Mouse (Mus musculus) midbrain, embryonic 12.5 days (tissue): ENCODE measurements around the gene Tbc1d17. TPM values are rescaled to one million over a fixed set of nuclear protein-coding genes. Genes with fewer than 3 reads are reported as not detected.

ENCODE experiments used
- ATAC-seq: fragments of 200-750 bp; cut with Nextera tagmentation; 2 replicates; pipeline ENCODE4 v1.8.0; 2017; ENCODE audit warnings: low read depth, moderate TSS enrichment, moderate library complexity; ENCODE audit not compliant: low FRiP score
- H3K27ac ChIP-seq: fragments of 300-500 bp; sonication (generic); replicated peaks from 2 replicates; pipeline ENCODE4 v1.5.1; 2016; ENCODE audit warnings: mild to moderate bottlenecking
- H3K27me3 ChIP-seq: fragments of 300-500 bp; sonication (generic); 2 replicates; pipeline ENCODE4 v1.6.1; 2016; ENCODE audit warnings: mild to moderate bottlenecking
- H3K36me3 ChIP-seq: fragments of 300-500 bp; sonication (generic); 2 replicates; pipeline ENCODE4 v1.6.1; 2016
- H3K4me1 ChIP-seq: fragments of 300-500 bp; sonication (generic); 2 replicates; pipeline ENCODE4 v1.6.1; 2016
- H3K4me2 ChIP-seq: fragments of 300-500 bp; sonication (generic); replicated peaks from 2 replicates; pipeline ENCODE4 v1.6.1; 2016; ENCODE audit warnings: mild to moderate bottlenecking, moderate library complexity
- H3K4me3 ChIP-seq: fragments of 300-500 bp; sonication (generic); 2 replicates; pipeline ENCODE4 v1.5.1; 2016; ENCODE audit warnings: mild to moderate bottlenecking
- H3K9ac ChIP-seq: fragments of 300-500 bp; sonication (generic); replicated peaks from 2 replicates; pipeline ENCODE4 v1.6.1; 2016; ENCODE audit warnings: mild to moderate bottlenecking, moderate library complexity
- H3K9me3 ChIP-seq: fragments of 300-500 bp; sonication (generic); 2 replicates; pipeline ENCODE4 v1.6.1; 2016; ENCODE audit warnings: mild to moderate bottlenecking
- WGBS: fragments of 180-500 bp; shearing (Covaris S2); methylation state at CpG from one replicate; pipeline ENCODE4 v1.1.7; 2016; 5-methylcytosine and 5-hydroxymethylcytosine counted together
- polyA plus RNA-seq: library from polyadenylated mRNA; unstranded; fragments of >200 nt; fragmentation: Nextera tagmentation; extraction: Ambion mirVana; gene quantifications from 2 replicates; pipeline ENCODE4 v1.2.1, GENCODE M21; 2016

The Tbc1d17 gene
- polyA plus RNA-seq, 1 experiment from 2014 or later: 101 TPM

- peaks cover 46% of the 10 kb centered on the region for H3K4me1 ChIP-seq
These were observed 685 bp upstream of the Tbc1d17 start for GRCm38 (mm10) chr7:44849416-44850111.

DNA sequence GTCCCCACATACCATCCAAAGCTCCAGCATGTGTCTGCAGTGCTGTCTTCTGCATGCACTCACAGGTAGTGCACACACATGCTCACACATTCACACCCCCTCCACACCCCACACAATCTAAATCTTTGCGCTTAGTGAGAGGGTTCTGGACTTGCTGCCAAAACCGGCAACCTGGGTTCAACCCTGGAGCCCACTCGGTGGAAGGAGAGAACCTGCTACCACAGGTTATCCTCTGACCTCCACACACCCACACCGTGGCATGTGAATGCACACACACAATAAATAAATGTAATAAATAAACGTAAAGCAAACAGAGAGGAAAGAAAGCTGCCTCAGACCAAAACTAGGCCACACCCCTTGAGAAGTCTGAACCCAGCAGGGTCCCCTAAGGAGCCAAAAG, 1.1 kb downstream of the Tbc1d17 start:
- H3K36me3 ChIP-seq: peaks cover 46% of the 10 kb centered on the region
- H3K27me3 ChIP-seq: no peaks in the 10 kb centered on the region
- ATAC-seq: no peak
- H3K4me2 ChIP-seq: peak overlapping the region; percentile 89
- 90% methylated on average over 5 of the region's 5 CpGs for WGBS
- peak overlapping the region; percentile 93; the same call in 1 of the 2 replicates for H3K27ac ChIP-seq
- H3K9ac ChIP-seq: peak overlapping the region; percentile 51
- H3K9me3 ChIP-seq: no peaks in the 10 kb centered on the region
- peaks cover 29% of the 10 kb centered on the region for H3K4me1 ChIP-seq
- peak overlapping the region; percentile 78 for H3K4me3 ChIP-seq

More at GRCm38 (mm10) chr7:44849416-44850111, 685 bp upstream of the Tbc1d17 start:
- peak overlapping the region; percentile 89 for H3K4me2 ChIP-seq
- H3K9ac ChIP-seq: peak overlapping the region; percentile 67
- peak; percentile 74 for ATAC-seq
- H3K4me3 ChIP-seq: peak overlapping the region; percentile 78
- H3K9me3 ChIP-seq: no peaks in the 10 kb centered on the region
- no peaks in the 10 kb centered on the region for H3K27me3 ChIP-seq
- peak overlapping the region; percentile 93 for H3K27ac ChIP-seq
- WGBS: under 1% methylated on average over 39 of the region's 41 CpGs
- peaks cover 36% of the 10 kb centered on the region for H3K36me3 ChIP-seq

DNA sequence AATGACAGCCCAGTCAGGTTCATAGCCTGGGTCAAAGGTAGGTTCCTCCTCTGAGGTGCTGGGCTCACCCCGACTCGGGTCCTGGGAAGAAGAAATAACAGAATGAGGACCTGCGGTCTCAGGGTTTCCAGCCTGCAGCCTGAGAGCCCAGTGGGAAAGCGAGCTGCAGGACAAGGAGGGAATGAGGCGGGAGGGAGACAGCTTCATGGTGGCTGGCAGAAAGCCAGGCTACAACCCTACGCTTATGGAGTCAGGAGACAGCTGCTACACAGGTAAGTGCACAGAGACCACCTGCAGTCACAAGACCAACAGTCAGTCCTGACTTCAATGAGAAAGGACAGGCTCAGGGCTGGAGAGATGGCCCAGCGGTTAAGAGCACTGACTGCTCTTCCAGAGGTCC, 2.1 kb downstream of the Tbc1d17 start:
- 93% methylated on average over 7 of the region's 7 CpGs for WGBS
- no peak overlapping the region for H3K4me3 ChIP-seq

GRCm38 (mm10) chr7:44845006-44845405, 3.9 kb downstream of the Tbc1d17 start:
- H3K4me2 ChIP-seq: no peak overlapping the region
- 95% methylated on average over 10 of the region's 10 CpGs for WGBS
- H3K36me3 ChIP-seq: peaks cover 64% of the 10 kb centered on the region

More for the DNA sequence above, 2.1 kb downstream of the Tbc1d17 start:
- H3K9ac ChIP-seq: no peak overlapping the region
- ATAC-seq: no peak
- H3K4me1 ChIP-seq: peaks cover 27% of the 10 kb centered on the region
- no peaks in the 10 kb centered on the region for H3K9me3 ChIP-seq
- no peak overlapping the region for H3K4me2 ChIP-seq
- H3K36me3 ChIP-seq: peaks cover 50% of the 10 kb centered on the region
- peaks cover 1% of the 10 kb centered on the region; the same call in 1 of the 2 replicates for H3K27me3 ChIP-seq
- H3K27ac ChIP-seq: no peak overlapping the region

DNA sequence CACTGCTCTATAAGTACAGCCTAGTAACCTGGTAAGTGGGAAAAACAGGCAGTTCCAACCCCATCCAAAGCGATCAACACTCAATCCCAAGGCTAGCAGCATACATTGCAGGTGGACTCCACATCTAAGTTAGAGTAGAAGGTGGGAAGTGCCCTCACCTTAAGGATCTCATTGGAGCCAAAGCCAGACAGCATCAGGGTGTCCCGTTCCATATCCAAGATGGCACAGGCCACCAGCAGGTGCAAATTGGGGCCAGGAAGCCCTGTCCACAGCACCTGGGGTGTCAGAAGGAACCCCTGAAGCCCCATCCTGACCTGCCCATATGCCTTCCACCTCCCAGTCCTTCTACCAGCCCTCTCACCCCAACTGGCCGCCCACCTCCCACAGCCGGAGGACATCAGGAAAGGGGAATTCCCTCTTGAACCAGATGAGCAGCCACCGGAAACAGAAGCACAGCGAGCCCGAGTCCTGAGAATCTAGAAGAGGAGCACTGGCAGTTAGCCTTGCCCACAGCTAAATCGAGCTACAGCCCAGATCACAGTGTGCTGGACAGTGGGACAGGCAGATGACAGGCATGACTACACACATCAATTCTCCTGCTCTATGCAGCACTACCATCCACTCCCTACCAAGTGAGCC, 6.9 kb downstream of the Tbc1d17 start:
- Histone ChIP-seq H3K4me2 (no peak overlapping the region), H3K36me3 (peaks cover 64% of the 10 kb centered on the region), H3K4me1 (peaks cover 12% of the 10 kb centered on the region), H3K27ac (no peak overlapping the region), H3K9ac (no peak overlapping the region), H3K4me3 (no peak overlapping the region), H3K9me3 (no peaks in the 10 kb centered on the region), H3K27me3 (peaks cover 43% of the 10 kb centered on the region)
- no peak for ATAC-seq
- 98% methylated on average over 8 of the region's 8 CpGs for WGBS

More at GRCm38 (mm10) chr7:44845006-44845405, 3.9 kb downstream of the Tbc1d17 start:
- peaks cover 19% of the 10 kb centered on the region for H3K27me3 ChIP-seq
- no peaks in the 10 kb centered on the region for H3K9me3 ChIP-seq
- H3K4me1 ChIP-seq: peaks cover 13% of the 10 kb centered on the region
- ATAC-seq: no peak
- no peak overlapping the region for H3K27ac ChIP-seq
- no peak overlapping the region for H3K9ac ChIP-seq
- H3K4me3 ChIP-seq: no peak overlapping the region

- Histone ChIP-seq H3K36me3 (peaks cover 50% of the 10 kb centered on the region), H3K27ac (no peak overlapping the region), H3K4me3 (no peak overlapping the region), H3K9me3 (no peaks in the 10 kb centered on the region), H3K27me3 (peaks cover 43% of the 10 kb centered on the region), H3K4me2 (no peak overlapping the region; the same call in 1 of the 2 replicates), H3K4me1 (peaks cover 12% of the 10 kb centered on the region), H3K9ac (no peak overlapping the region)
- no peak for ATAC-seq
- 58% methylated on average over 14 of the region's 14 CpGs for WGBS
These were observed 8.5 kb downstream of the Tbc1d17 start for GRCm38 (mm10) chr7:44840426-44840825.

DNA sequence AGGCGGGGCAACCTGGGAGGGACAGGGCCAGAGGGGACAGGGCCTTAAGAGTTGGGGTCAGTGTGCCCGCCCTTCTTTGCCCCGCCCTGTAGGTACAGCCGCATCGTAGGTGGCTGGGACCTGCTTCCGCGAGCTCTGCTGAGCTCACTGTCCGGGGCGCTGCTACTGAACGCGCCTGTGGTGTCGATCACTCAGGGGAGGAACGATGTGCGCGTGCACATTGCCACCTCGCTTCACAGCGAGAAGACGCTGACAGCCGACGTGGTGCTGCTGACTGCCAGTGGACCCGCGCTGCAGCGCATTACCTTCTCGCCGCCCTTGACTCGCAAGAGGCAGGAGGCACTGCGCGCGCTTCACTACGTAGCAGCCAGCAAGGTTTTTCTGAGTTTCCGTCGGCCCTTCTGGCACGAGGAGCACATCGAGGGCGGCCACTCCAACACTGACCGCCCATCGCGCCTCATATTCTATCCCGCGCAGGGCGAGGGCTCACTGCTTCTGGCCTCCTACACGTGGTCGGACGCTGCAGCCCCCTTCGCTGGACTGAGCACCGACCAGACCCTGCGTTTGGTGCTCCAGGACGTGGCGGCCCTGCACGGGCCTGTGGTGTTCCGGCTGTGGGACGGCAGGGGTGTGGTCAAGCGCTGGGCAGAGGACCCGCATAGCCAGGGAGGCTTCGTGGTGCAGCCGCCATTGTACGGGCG, 9.2 kb downstream of the Tbc1d17 start:
- Histone ChIP-seq H3K9ac (peak overlapping the region; percentile 50), H3K27me3 (peaks cover 43% of the 10 kb centered on the region)
- ATAC-seq: peak; percentile 68

GRCm38 (mm10) chr7:44839171-44839490, 9.7 kb downstream of the Tbc1d17 start:
- ATAC-seq: no peak
- H3K27ac ChIP-seq: no peak overlapping the region
- peak overlapping the region; percentile 31 for H3K4me3 ChIP-seq
- no peaks in the 10 kb centered on the region for H3K9me3 ChIP-seq
- 30% methylated on average over 11 of the region's 11 CpGs for WGBS
- peak overlapping the region; percentile 51 for H3K4me2 ChIP-seq
- peaks cover 12% of the 10 kb centered on the region for H3K4me1 ChIP-seq
- H3K9ac ChIP-seq: peak overlapping the region; percentile 50
- peaks cover 43% of the 10 kb centered on the region for H3K27me3 ChIP-seq
- H3K36me3 ChIP-seq: peaks cover 37% of the 10 kb centered on the region

More for the DNA sequence above, 9.2 kb downstream of the Tbc1d17 start:
- no peak overlapping the region for H3K27ac ChIP-seq
- H3K9me3 ChIP-seq: no peaks in the 10 kb centered on the region
- peaks cover 12% of the 10 kb centered on the region for H3K4me1 ChIP-seq
- WGBS: 1% methylated on average over 58 of the region's 58 CpGs
- H3K4me2 ChIP-seq: peak overlapping the region; percentile 51
- H3K36me3 ChIP-seq: peaks cover 42% of the 10 kb centered on the region
- H3K4me3 ChIP-seq: peak overlapping the region; percentile 31

DNA sequence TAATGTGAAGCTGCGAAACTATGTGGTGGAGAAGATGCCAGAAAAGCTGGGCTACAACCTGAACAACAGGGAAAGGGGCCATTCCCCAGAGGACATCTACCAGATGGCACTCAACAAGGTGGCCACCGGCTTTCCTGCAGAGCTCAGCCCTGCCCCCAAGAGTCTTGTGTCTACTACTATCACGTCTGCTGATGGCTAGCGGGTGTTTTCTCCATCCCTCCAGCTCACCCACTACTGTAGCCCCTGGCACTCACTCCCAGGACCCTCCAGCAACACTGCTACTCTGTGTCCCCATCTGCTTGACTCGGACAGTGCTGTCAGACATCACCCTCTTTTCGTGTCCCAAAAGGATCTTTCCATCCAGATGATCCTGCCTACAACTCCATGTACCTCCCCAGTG, 10.8 kb downstream of the Tbc1d17 start:
- H3K27ac ChIP-seq: no peak overlapping the region

GRCm38 (mm10) chr7:44836423-44837053, 12.3 kb downstream of the Tbc1d17 start:
- Histone ChIP-seq H3K4me2 (no peak overlapping the region), H3K27ac (no peak overlapping the region), H3K9ac (no peak overlapping the region), H3K4me1 (peaks cover 12% of the 10 kb centered on the region), H3K4me3 (no peak overlapping the region), H3K27me3 (peaks cover 39% of the 10 kb centered on the region), H3K36me3 (peaks cover 19% of the 10 kb centered on the region; the same call in 1 of the 2 replicates), H3K9me3 (no peaks in the 10 kb centered on the region)
- no peak for ATAC-seq
- WGBS: 87% methylated on average over 9 of the region's 9 CpGs

More for the DNA sequence above, 10.8 kb downstream of the Tbc1d17 start:
- Histone ChIP-seq H3K9me3 (no peaks in the 10 kb centered on the region), H3K36me3 (peaks cover 27% of the 10 kb centered on the region), H3K4me3 (no peak overlapping the region), H3K4me2 (no peak overlapping the region), H3K9ac (no peak overlapping the region), H3K27me3 (peaks cover 43% of the 10 kb centered on the region), H3K4me1 (peaks cover 12% of the 10 kb centered on the region)
- 86% methylated on average over 6 of the region's 6 CpGs for WGBS
- ATAC-seq: no peak

- 55% methylated on average over 3 of the region's 3 CpGs for WGBS
- Histone ChIP-seq H3K4me3 (no peak overlapping the region), H3K27ac (no peak overlapping the region), H3K4me1 (peaks cover 12% of the 10 kb centered on the region), H3K9me3 (no peaks in the 10 kb centered on the region), H3K4me2 (no peak overlapping the region), H3K36me3 (peaks cover 19% of the 10 kb centered on the region), H3K27me3 (peaks cover 33% of the 10 kb centered on the region), H3K9ac (no peak overlapping the region)
- ATAC-seq: no peak
These were observed 12.9 kb downstream of the Tbc1d17 start for GRCm38 (mm10) chr7:44836016-44836404.
